Comparison of ENCODE assay signal across 10 mouse cellular contexts in genomic region chr11:116100839-116101238, GRCm38 (mm10). TPM values are rescaled to one million over a fixed set of nuclear protein-coding genes. Genes with fewer than 3 reads are reported as not detected.
A peak's percentile ranks its signal among the peaks of the same experiment; 100 is the strongest.
DNase-seq lines count a peak whose midpoint lies in the region; ATAC-seq and TF ChIP-seq lines count a peak whose summit lies in the region.
"Had no signal": no experiment of that assay in that cellular context is flagged by ENCODE, and none has a peak within 500 bp of the region (broad histone marks: within the 10 kb centered on the region; RNA-seq: fewer than 3 reads in every experiment).

No protein-coding gene starts in this region.

- TF ChIP-seq POLR2A in liver, adult 2 months (IDR thresholded peaks at IDR 0.05; ENCODE audit: extremely low read depth, insufficient read depth, low read length): no peak
- no peak for TF ChIP-seq POLR2A in myocyte (IDR thresholded peaks at IDR 0.05; ENCODE audit: insufficient read length, low read depth)

- no peaks in the 10 kb centered on the region for H3K9me3 ChIP-seq in heart, embryonic 10.5 days
- H3K9me3 ChIP-seq in liver, postnatal 0 days (ENCODE audit: low read length): peaks cover 3% of the 10 kb centered on the region
- H3K9me3 ChIP-seq in embryonic facial prominence, embryonic 15.5 days (replicated peaks): no peaks in the 10 kb centered on the region

- H3K36me3 ChIP-seq in heart, embryonic 10.5 days: peaks cover 7% of the 10 kb centered on the region; the same call in 1 of the 2 replicates
- no peaks in the 10 kb centered on the region for H3K36me3 ChIP-seq in liver, adult 2 months (ENCODE audit: control insufficient read depth, insufficient read depth, low read length)
- H3K36me3 ChIP-seq in liver, postnatal 0 days (replicated peaks; ENCODE audit: insufficient read depth, low read length): no peaks in the 10 kb centered on the region
- no peaks in the 10 kb centered on the region for H3K36me3 ChIP-seq in embryonic facial prominence, embryonic 15.5 days
- H3K36me3 ChIP-seq in myocyte (ENCODE audit: control insufficient read depth, insufficient read depth): no peaks in the 10 kb centered on the region

- TF ChIP-seq EP300 in liver, postnatal 0 days (IDR thresholded peaks at IDR 0.05; ENCODE audit: low read depth): no peak

- peak overlapping the region; percentile 89 for H3K27ac ChIP-seq in heart, embryonic 10.5 days
- H3K27ac ChIP-seq in liver, adult 2 months (replicated peaks; ENCODE audit: insufficient read depth, low read depth, low read length): peak overlapping the region; percentile 78
- no peak overlapping the region for H3K27ac ChIP-seq in liver, postnatal 0 days (ENCODE audit: low read depth)
- peak overlapping the region; percentile 90 for H3K27ac ChIP-seq in embryonic facial prominence, embryonic 15.5 days (replicated peaks)

- 80% methylated on average over 7 of the region's 7 CpGs for WGBS in heart, embryonic 10.5 days
- WGBS in liver, adult 2 months: 51% methylated on average over 7 of the region's 7 CpGs
- 74% methylated on average over 7 of the region's 7 CpGs for WGBS in liver, postnatal 0 days (ENCODE audit: insufficient replicate concordance)
- 80% methylated on average over 7 of the region's 7 CpGs for WGBS in embryonic facial prominence, embryonic 15.5 days

- no peak for TF ChIP-seq CTCF in liver, adult 2 months (IDR thresholded peaks at IDR 0.05; ENCODE audit: low read depth, low read length)
- no peak for TF ChIP-seq CTCF in liver, postnatal 0 days (IDR thresholded peaks at IDR 0.05; ENCODE audit: low read depth)

- H3K79me2 ChIP-seq in liver, adult 2 months (ENCODE audit: control insufficient read depth, insufficient read depth, low read length): peaks cover 1% of the 10 kb centered on the region; the same call in 1 of the 2 replicates
- H3K79me2 ChIP-seq in myocyte (ENCODE audit: control insufficient read depth, insufficient read depth): no peaks in the 10 kb centered on the region

- no peak overlapping the region for H3K4me2 ChIP-seq in liver, postnatal 0 days (ENCODE audit: low read depth, low read length)
- no peak overlapping the region for H3K4me2 ChIP-seq in embryonic facial prominence, embryonic 15.5 days (replicated peaks)
- peak overlapping the region; percentile 49 for H3K4me2 ChIP-seq in myocyte (ENCODE audit: low read depth)

- peaks cover under 1% of the 10 kb centered on the region; the same call in 1 of the 2 replicates for H3K27me3 ChIP-seq in heart, embryonic 10.5 days (ENCODE audit: insufficient read depth, poor library complexity, severe bottlenecking)
- H3K27me3 ChIP-seq in liver, adult 2 months (ENCODE audit: control insufficient read depth, insufficient read depth, low read length): no peaks in the 10 kb centered on the region
- no peaks in the 10 kb centered on the region for H3K27me3 ChIP-seq in liver, postnatal 0 days (ENCODE audit: insufficient read depth, low read length)
- H3K27me3 ChIP-seq in embryonic facial prominence, embryonic 15.5 days: peaks cover 5% of the 10 kb centered on the region
- H3K27me3 ChIP-seq in myocyte (ENCODE audit: control insufficient read depth, insufficient read depth, insufficient read length): no peaks in the 10 kb centered on the region

- no peak overlapping the region for H3K4me3 ChIP-seq in heart, embryonic 10.5 days
- no peak overlapping the region for H3K4me3 ChIP-seq in liver, adult 2 months (ENCODE audit: insufficient read depth, low read depth, low read length)
- H3K4me3 ChIP-seq in liver, postnatal 0 days (ENCODE audit: low read depth, low read length): no peak overlapping the region
- H3K4me3 ChIP-seq in embryonic facial prominence, embryonic 15.5 days (replicated peaks): no peak overlapping the region
- H3K4me3 ChIP-seq in myocyte: no peak overlapping the region

- peaks cover 71% of the 10 kb centered on the region for H3K4me1 ChIP-seq in heart, embryonic 10.5 days
- peaks cover 36% of the 10 kb centered on the region for H3K4me1 ChIP-seq in liver, adult 2 months (ENCODE audit: control insufficient read depth, insufficient read depth, low read length)
- H3K4me1 ChIP-seq in liver, postnatal 0 days (ENCODE audit: insufficient read depth): peaks cover 45% of the 10 kb centered on the region
- H3K4me1 ChIP-seq in embryonic facial prominence, embryonic 15.5 days: peaks cover 45% of the 10 kb centered on the region

- DNase-seq in heart, embryonic 10.5 days (ENCODE audit: low spot score): no peak
- no peak for DNase-seq in heart, postnatal 4 days
- peak; percentile 50 for DNase-seq in liver, adult 2 months (ENCODE audit: extremely low read depth, low read depth, low spot score)
- DNase-seq in liver, postnatal 0 days: no peak
- no peak for DNase-seq in cerebellum, adult 9-10 months
- DNase-seq in thymus, postnatal 0 days (ENCODE audit: low spot score): no peak
- DNase-seq: right cerebral cortex, postnatal 14 days; thymus, postnatal 14 days had no signal

- no peak for ATAC-seq in liver, postnatal 0 days
- no peak for ATAC-seq in embryonic facial prominence, embryonic 15.5 days (ENCODE audit: insufficient number of reproducible peaks, low FRiP score, low TSS enrichment, low read depth)

- no peak overlapping the region for H3ac ChIP-seq in myocyte (ENCODE audit: control insufficient read depth, insufficient read length)

- peak overlapping the region; percentile 42 for H3K9ac ChIP-seq in liver, adult 2 months (ENCODE audit: low read depth, low read length)
- no peak overlapping the region for H3K9ac ChIP-seq in liver, postnatal 0 days (replicated peaks)
- no peak overlapping the region for H3K9ac ChIP-seq in embryonic facial prominence, embryonic 15.5 days

TF ChIP-seq in myocyte, 11 proteins besides CTCF, POLR2A, EP300 and RAD21 (continues in another document):
- TF ChIP-seq REST (IDR thresholded peaks at IDR 0.05; ENCODE audit: insufficient read depth, insufficient read length) (no peak), USF1 (IDR thresholded peaks at IDR 0.05; ENCODE audit: low read depth) (no peak), E2F4 (IDR thresholded peaks at IDR 0.05; ENCODE audit: insufficient read depth) (no peak), CEBPB (IDR thresholded peaks at IDR 0.05; ENCODE audit: insufficient read depth, poor library complexity, severe bottlenecking) (no peak), TCF12 (IDR thresholded peaks at IDR 0.05; ENCODE audit: insufficient read depth, poor library complexity, severe bottlenecking) (no peak), MYOG (IDR thresholded peaks at IDR 0.05; ENCODE audit: control insufficient read depth in 1 of 3, insufficient read depth in 1 of 3, insufficient read length in 2 of 3, low read depth in 2 of 3) (no peak)

RNA-seq across cellular contexts. Expression of gene Wbp2, which starts 14.0 kb away (rescaled TPM):
- polyA plus RNA-seq in heart, embryonic 10.5 days (2016; fragmentation: Nextera tagmentation; extraction: Ambion mirVana): 122 and 158 TPM in 2 replicates
- total RNA-seq in heart, postnatal 4 days (2021): 100 to 1,000 TPM; 107 TPM
- 14.8 and 24.8 TPM in 2 replicates for total RNA-seq in liver, adult 2 months (2014; rRNA removed)
- polyA plus RNA-seq in liver, adult 2 months (2012; rRNA removed): 166 and 179 TPM in 2 replicates
- 63.3 and 65.0 TPM in 2 replicates for polyA plus RNA-seq in liver, postnatal 0 days (2015; fragmentation: Nextera tagmentation; extraction: Ambion mirVana)
- polyA plus RNA-seq in embryonic facial prominence, embryonic 15.5 days (2015; fragmentation: Nextera tagmentation; extraction: Ambion mirVana): 68.6 and 90.8 TPM in 2 replicates
- polyA plus RNA-seq in myocyte (2012; fragmentation: generic; extraction: Trizol): 156 TPM
- 75.1 and 97.4 TPM in 2 replicates for polyA plus RNA-seq in thymus, postnatal 0 days (2015; fragmentation: Nextera tagmentation; extraction: Ambion mirVana)

RNA-seq across cellular contexts. Expression of gene Unc13d, which starts 23.1 kb away (rescaled TPM):
- 6.1 and 7.2 TPM in 2 replicates for polyA plus RNA-seq in heart, embryonic 10.5 days (2016; fragmentation: Nextera tagmentation; extraction: Ambion mirVana)
- total RNA-seq in heart, postnatal 4 days (2021): under 1 TPM; 0.88 to 0.95 TPM
- total RNA-seq in liver, adult 2 months (2014; rRNA removed): 0.37 and 0.87 TPM in 2 replicates
- 0.54 and 1.4 TPM in 2 replicates for polyA plus RNA-seq in liver, adult 2 months (2012; rRNA removed)
- polyA plus RNA-seq in liver, postnatal 0 days (2015; fragmentation: Nextera tagmentation; extraction: Ambion mirVana): 6.1 and 6.9 TPM in 2 replicates
- 4.3 and 4.8 TPM in 2 replicates for polyA plus RNA-seq in embryonic facial prominence, embryonic 15.5 days (2015; fragmentation: Nextera tagmentation; extraction: Ambion mirVana)
- polyA plus RNA-seq in myocyte (2012; fragmentation: generic; extraction: Trizol): 9.1 TPM
- polyA plus RNA-seq in thymus, postnatal 0 days (2015; fragmentation: Nextera tagmentation; extraction: Ambion mirVana): 32.4 and 34.7 TPM in 2 replicates

RNA-seq across cellular contexts. Expression of gene Trim47, which starts 26.2 kb away (rescaled TPM):
- 25.9 and 38.7 TPM in 2 replicates for polyA plus RNA-seq in heart, embryonic 10.5 days (2016; fragmentation: Nextera tagmentation; extraction: Ambion mirVana)
- 10 to 100 TPM; 47.1 to 50.9 TPM for total RNA-seq in heart, postnatal 4 days (2021)
- total RNA-seq in liver, adult 2 months (2014; rRNA removed): 2.9 and 6.6 TPM in 2 replicates
- 4.2 and 4.6 TPM in 2 replicates for polyA plus RNA-seq in liver, adult 2 months (2012; rRNA removed)
- 5.7 and 7.4 TPM in 2 replicates for polyA plus RNA-seq in liver, postnatal 0 days (2015; fragmentation: Nextera tagmentation; extraction: Ambion mirVana)
- polyA plus RNA-seq in embryonic facial prominence, embryonic 15.5 days (2015; fragmentation: Nextera tagmentation; extraction: Ambion mirVana): 25.1 and 27.6 TPM in 2 replicates
- polyA plus RNA-seq in myocyte (2012; fragmentation: generic; extraction: Trizol): 101 TPM
- polyA plus RNA-seq in thymus, postnatal 0 days (2015; fragmentation: Nextera tagmentation; extraction: Ambion mirVana): 10.8 and 10.9 TPM in 2 replicates

RNA-seq across cellular contexts. Expression of gene Trim65, which starts 30.1 kb away (rescaled TPM):
- 3.6 and 3.8 TPM in 2 replicates for polyA plus RNA-seq in heart, embryonic 10.5 days (2016; fragmentation: Nextera tagmentation; extraction: Ambion mirVana)
- total RNA-seq in heart, postnatal 4 days (2021): 1 to 10 TPM; 4.3 to 4.8 TPM
- total RNA-seq in liver, adult 2 months (2014; rRNA removed): 3.9 and 5.8 TPM in 2 replicates
- 7.7 and 8.3 TPM in 2 replicates for polyA plus RNA-seq in liver, adult 2 months (2012; rRNA removed)
- 1.1 and 1.2 TPM in 2 replicates for polyA plus RNA-seq in liver, postnatal 0 days (2015; fragmentation: Nextera tagmentation; extraction: Ambion mirVana)
- polyA plus RNA-seq in embryonic facial prominence, embryonic 15.5 days (2015; fragmentation: Nextera tagmentation; extraction: Ambion mirVana): 5.2 and 6.1 TPM in 2 replicates
- 1.9 TPM for polyA plus RNA-seq in myocyte (2012; fragmentation: generic; extraction: Trizol)
- 2.6 and 3.1 TPM in 2 replicates for polyA plus RNA-seq in thymus, postnatal 0 days (2015; fragmentation: Nextera tagmentation; extraction: Ambion mirVana)

RNA-seq across cellular contexts. Expression of gene Mrpl38, which starts 37.8 kb away (rescaled TPM):
- polyA plus RNA-seq in heart, embryonic 10.5 days (2016; fragmentation: Nextera tagmentation; extraction: Ambion mirVana): 112 and 127 TPM in 2 replicates
- 10 to 100 TPM; 52.5 to 55.3 TPM for total RNA-seq in heart, postnatal 4 days (2021)
- total RNA-seq in liver, adult 2 months (2014; rRNA removed): 26.4 and 40.2 TPM in 2 replicates
- polyA plus RNA-seq in liver, adult 2 months (2012; rRNA removed): 63.7 and 77.7 TPM in 2 replicates
- 43.9 and 44.0 TPM in 2 replicates for polyA plus RNA-seq in liver, postnatal 0 days (2015; fragmentation: Nextera tagmentation; extraction: Ambion mirVana)
- 86.9 and 93.7 TPM in 2 replicates for polyA plus RNA-seq in embryonic facial prominence, embryonic 15.5 days (2015; fragmentation: Nextera tagmentation; extraction: Ambion mirVana)
- 141 TPM for polyA plus RNA-seq in myocyte (2012; fragmentation: generic; extraction: Trizol)
- 65.0 and 68.8 TPM in 2 replicates for polyA plus RNA-seq in thymus, postnatal 0 days (2015; fragmentation: Nextera tagmentation; extraction: Ambion mirVana)
